Mouse (Mus musculus) heart, postnatal 14 days (tissue): Measurements from ENCODE around the gene Slc41a1. TPM values are rescaled to one million over a fixed set of nuclear protein-coding genes. Genes with fewer than 3 reads are reported as not detected.
A peak's percentile ranks its signal among the peaks of the same experiment; 100 is the strongest.
"Not testable (repeated sequence)": the region's sequence is repeated elsewhere in the genome, so short reads cannot be mapped to it uniquely, and the experiment has no call there.

ENCODE experiments used
- DNase-seq, 2 experiments: peaks; one replicate each; pipeline ENCODE4 v3.0.0; 2021 to 2022
- intact Hi-C: fragments of 180-260 bp; cut with DNase I; formaldehyde crosslinking; loops from one replicate; pipeline ENCODE4 v1.15.1; 2025
- long read RNA-seq, 2 experiments: library from polyadenylated mRNA; stranded (forward); transcript quantifications; one replicate each; pipeline ENCODE4 v2.0.0; 2021
- total RNA-seq, 2 experiments: library from RNA; stranded (reverse); gene quantifications; 2 replicates each; pipeline ENCODE4 v1.2.3; 2021

The Slc41a1 gene
- 10 to 100 TPM; 35.7 to 49.1 TPM for total RNA-seq
- long read RNA-seq, experiment 1, full-length matches to known transcripts = 16 of 28 reads
- long read RNA-seq, experiment 1, partial matches to known transcripts = 3 of 28 reads
- long read RNA-seq, experiment 1, other reads (novel, unspliced or antisense) = 9 of 28 reads
- long read RNA-seq, experiment 2, full-length matches to known transcripts = 14 of 31 reads
- long read RNA-seq, experiment 2, partial matches to known transcripts = 8 of 31 reads
- long read RNA-seq, experiment 2, other reads (novel, unspliced or antisense) = 9 of 31 reads

GRCm38 (mm10) chr1:131827207-131827786 is at the start of gene Slc41a1:
TSS of gene Slc41a1 (plus strand) at chr1:131827493.
- intact Hi-C loops = loop anchor here (5.0 kb wide), 1 partner anchor 40 kb away; the partner anchor contains the start of gene Rab29
- DNase-seq = no peak

DNA sequence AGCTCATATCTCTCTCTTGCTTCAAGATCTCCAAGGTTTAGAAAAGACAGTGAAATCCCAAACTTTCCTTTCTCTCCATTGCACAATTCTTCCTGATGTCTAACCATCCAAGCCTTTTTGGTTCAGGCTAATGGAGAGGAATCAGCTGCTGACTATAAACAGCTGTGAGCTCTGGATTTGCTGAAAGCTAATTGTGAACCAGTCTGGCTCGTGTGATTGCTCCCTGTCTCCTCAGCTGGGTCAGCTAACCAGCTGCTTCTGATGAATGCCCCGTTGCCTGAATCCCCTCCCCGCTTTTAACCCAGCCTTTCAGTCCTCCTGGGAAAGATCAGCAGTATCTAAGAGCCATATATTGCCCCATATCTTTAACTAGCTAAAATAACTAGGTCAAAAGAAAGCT is 32.7 kb upstream of the Slc41a1 start:
- DNase-seq = no peak
- intact Hi-C loops = no loop called here

GRCm38 (mm10) chr1:131795171-131795570 is 32.1 kb upstream of the Slc41a1 start:
- intact Hi-C loops = no loop called here
- DNase-seq = no peak

DNA sequence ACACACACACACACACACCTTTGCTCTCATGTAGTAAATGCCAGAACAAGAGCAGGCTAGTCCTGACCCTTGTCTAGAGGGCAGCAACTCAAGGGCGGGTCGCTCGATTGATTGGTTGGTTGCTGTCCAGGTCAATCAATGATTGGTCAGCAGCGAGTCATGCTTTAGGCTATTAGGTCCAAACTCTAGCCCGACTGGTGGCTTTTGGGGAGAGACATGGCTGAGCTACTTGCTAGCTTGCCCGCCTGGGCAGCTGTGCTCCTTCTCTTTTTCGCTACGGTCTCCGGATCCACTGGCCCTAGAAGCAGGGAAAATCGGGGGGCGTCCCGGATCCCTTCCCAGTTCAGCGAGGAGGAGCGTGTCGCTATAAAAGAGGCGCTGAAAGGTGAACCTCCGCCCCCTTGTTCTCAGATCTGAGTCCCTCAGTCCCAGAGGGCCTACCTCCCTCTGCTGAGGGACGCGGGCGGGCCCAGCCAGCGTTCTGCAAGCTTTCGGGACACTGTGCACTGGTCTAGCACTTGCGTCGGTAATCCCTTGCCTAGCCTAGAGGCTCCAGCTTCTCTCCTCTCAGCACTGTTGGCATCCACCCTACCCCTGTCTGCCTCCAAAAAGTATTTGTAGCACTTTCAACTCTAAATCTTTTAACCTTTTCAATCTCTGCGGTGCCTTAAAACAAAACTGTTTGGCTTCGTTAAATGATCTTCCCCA is 29.9 kb upstream of the Slc41a1 start, which contains the start of gene Pm20d1:
Gene Pm20d1 (plus strand): TSS at position 180 of the 708 bp plus-strand sequence.
- intact Hi-C loops = no loop called here
- peak; percentile 45 to 58 for DNase-seq

DNA sequence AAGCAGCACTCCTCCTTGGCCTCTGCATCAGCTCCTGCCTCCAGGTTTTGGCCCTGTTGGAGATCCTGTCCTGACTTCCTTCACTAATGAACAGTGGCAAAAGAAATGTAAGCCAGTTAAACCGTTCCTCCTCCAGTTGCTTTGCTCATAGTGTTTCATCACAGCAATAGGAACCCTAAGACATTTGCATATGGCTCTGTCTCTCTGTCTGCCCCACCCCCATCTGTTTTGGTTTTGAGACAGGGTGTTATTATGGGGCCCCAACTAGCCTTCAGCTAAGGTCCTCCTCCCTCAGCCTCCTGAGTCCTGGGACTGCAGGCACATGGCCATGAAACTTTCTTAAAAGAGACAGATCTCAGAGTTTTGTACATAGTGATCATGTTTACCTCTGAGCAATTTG is 27.3 kb upstream of the Slc41a1 start:
- no peak for DNase-seq
- intact Hi-C loops = no loop called here

- no peak for DNase-seq
- intact Hi-C loops = no loop called here
Measured at GRCm38 (mm10) chr1:131801071-131801470, 26.2 kb upstream of the Slc41a1 start.

GRCm38 (mm10) chr1:131802652-131803051 is 24.6 kb upstream of the Slc41a1 start:
- DNase-seq = peak; percentile 18 to 45
- intact Hi-C loops = no loop called here

DNA sequence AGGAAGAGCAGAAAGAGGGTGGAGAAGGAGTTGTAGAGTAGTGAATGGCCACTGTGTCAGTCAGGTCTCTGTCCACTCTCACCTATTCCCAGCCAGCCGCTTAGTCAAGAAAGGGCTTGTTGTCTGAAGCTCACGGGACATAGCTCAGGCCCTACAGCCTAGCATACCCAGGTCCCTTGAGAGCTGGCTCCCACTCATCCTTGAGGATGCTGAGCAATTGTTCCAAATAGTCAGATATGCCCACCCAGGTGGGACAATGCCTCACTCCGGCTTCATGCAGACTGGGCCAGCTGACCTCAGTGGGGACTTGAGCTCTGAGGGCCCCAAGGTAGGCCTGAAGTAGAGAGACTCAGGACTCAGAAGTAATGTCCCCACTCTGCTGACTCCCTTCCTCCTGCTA is 23.1 kb upstream of the Slc41a1 start:
- intact Hi-C loops = no loop called here
- DNase-seq = no peak

GRCm38 (mm10) chr1:131808986-131809385 is 18.3 kb upstream of the Slc41a1 start:
- intact Hi-C loops = no loop called here
- no peak for DNase-seq

DNA sequence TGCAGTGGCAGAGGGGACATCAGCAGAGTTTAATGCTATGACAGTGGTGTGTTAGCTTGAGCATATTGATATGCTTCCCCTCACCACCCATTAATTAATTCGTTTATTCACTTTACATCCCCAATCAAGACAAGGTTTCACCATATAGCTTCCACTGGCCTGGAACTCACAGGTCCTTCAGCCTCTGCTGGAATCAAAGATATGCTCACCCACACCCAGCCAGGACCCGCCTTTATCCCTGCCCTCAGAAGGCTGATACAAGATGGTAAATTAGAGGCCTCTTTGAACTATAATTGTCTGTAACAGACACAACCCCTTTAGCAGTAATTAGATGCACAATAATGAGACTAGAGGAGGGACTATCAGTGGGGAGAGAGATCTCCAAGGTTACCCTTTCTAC is 17.6 kb upstream of the Slc41a1 start:
- no peak for DNase-seq
- intact Hi-C loops = no loop called here

DNA sequence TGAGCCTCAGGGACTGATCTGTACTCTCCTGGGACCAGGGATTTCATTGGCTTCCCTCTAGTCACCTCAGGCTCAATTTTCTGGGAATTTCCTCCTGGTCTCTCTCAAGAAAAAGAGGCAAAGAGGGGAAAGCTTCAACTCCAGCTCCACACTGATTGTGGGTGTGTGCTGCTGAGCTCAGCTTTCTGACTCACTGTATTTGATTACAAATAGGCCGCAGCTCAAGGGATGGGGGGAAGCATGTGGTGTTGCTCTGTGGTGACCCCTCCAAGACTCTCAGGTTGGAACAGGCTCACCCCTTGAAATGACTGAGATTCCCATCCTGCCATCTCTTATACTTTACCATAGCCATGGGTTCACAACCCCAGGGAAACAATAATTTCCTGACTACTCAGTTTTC is 15.9 kb upstream of the Slc41a1 start:
- intact Hi-C loops = no loop called here
- no peak for DNase-seq

GRCm38 (mm10) chr1:131812006-131812405 is 15.3 kb upstream of the Slc41a1 start:
- intact Hi-C loops = no loop called here
- DNase-seq = no peak

DNA sequence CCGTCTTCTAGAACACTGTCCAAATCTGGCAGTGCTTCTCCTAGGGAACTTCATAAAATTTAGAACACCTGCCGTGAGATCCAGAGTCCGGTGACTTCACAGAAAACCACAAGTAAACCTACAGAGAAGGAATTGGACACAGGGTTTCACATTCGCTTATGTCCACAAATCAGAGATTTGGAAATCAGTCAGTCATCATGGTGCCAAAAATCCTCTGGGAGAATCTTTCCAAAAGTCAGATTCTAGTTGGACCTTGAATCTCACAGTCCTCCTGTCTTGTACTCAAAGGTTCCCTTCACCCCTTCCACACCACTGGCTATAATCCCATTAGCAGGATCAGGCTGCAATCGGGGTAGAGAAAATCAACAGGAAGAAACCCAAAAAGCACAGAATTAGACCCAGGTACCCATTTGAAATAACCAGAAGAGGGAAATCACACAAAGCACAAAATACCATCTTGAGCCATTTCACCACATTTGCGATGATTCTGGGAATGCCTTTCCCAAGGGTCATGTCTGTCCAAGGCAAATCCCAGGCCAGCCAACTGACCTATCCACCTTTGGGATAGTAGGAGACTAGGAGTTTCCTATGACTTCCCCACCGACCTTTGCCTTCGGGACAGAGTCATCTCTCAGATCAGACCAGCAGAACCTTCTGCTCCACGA is 14.5 kb upstream of the Slc41a1 start:
- intact Hi-C loops = no loop called here
- DNase-seq = no peak

DNA sequence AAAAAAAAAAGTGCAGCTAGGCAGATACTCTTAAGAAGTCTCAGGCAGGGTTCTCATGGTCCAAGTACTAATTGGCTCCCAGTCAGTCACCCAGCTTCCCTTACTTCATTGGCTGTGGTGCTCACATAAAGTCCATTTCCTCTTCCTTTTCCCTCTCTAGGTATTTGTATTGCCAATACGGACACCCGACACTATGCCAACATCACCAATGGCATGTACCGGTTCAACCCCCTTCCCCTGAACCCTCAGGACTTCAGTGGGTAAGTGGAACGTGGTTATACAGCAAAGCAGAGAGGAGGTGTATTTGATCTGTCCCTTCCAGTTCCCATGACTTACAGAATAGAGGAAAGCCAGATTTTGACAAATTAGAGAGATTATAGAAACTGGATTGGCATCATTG is 13.6 kb upstream of the Slc41a1 start:
- DNase-seq = no peak
- intact Hi-C loops = no loop called here

DNA sequence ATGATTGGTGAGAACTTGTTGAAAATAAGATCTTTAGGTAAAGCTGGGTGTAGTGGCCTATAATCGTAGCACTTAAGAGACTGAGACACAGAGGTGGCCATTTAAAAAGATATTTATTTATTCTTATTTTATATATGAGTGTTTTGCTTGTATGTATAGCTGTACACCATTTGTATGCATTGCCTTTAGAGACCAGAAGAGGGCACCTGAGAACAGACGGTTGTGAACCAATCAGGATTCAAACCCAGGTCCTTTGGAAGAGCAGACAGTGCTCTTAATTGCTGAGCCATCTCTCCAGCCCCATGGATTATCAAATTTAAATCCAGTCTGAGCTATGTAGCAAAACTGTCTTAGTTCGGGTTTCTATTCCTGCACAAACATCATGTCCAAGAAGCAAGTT is 13.1 kb upstream of the Slc41a1 start:
- intact Hi-C loops = no loop called here
- no peak for DNase-seq

GRCm38 (mm10) chr1:131816886-131817285 is 10.4 kb upstream of the Slc41a1 start:
- no peak for DNase-seq
- intact Hi-C loops = no loop called here

DNA sequence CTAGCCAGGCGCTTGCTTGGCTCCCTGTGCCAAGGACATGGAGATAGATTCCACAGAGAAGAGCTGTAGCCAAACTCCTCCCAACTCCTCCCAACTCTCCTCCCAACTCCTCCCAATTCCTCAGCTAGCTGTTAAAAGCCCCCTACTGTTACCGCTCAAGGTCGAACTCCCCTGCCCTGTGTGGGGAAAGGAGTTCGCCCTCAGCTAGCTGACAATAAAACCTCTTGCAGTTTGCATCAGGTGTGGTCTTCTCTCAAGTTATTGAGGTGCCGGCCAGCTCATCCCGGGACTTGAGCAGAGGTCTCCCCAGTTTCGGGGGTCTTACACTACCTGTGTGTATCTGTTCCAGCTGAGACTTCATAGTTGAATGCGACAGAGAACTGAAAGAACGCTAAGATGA is 6.9 kb upstream of the Slc41a1 start:
- intact Hi-C loops, DNase-seq: not testable (repeated sequence)

DNA sequence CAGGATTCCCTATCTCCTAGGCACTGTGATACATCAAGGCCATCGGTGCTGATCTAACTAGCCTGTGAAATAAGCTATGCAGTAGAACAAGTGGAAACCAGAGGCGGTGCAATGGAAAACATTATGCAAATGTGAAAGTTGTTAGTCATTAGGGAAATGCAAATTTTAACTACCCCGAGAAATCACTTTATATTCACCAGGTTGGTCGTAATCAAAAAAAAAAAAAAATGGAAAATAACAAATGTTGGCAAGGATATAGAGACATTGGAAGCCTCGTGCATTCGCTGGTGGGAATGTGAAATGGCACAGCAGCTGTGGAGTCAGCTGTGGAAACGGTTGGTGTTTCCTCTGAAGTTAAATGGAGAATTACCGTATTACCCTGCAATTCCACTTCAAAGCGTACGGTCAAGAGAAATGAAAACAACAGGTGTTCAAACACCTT is 6.4 kb upstream of the Slc41a1 start:
- intact Hi-C loops = no loop called here
- no peak for DNase-seq

- no peak for DNase-seq
- intact Hi-C loops = no loop called here
Measured at GRCm38 (mm10) chr1:131822292-131822691, 5.0 kb upstream of the Slc41a1 start.

- intact Hi-C loops = no loop called here
- no peak for DNase-seq
Measured at GRCm38 (mm10) chr1:131822856-131823492, 4.3 kb upstream of the Slc41a1 start.

DNA sequence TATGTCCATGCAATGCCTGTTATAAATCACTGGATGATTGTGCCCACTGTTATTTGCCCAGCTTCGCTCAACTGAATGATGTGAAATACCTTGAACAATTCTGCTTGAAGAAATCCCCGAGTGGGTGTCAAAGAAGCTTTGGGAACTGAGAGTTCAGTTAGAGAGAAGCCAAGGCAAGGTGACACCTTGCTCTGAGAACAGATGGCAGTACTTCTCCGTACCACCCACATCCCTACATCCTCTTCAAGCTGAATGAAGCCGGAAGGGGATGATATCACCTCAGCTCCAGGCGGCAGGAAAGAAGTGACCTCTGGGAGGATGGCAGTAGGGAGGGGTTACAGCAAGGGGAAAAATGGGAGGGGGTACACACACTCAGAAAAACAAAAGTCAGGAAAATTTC is 3.7 kb upstream of the Slc41a1 start:
- intact Hi-C loops = no loop called here

More for the DNA sequence above, 3.7 kb upstream of the Slc41a1 start:
- DNase-seq = no peak
